Mouse (Mus musculus) neural tube, embryonic 15.5 days (tissue): ENCODE data around the gene Slc38a6. TPM values are rescaled to one million over a fixed set of nuclear protein-coding genes. Genes with fewer than 3 reads are reported as not detected.

Source experiments
- ATAC-seq: fragments of 200-750 bp; cut with Nextera tagmentation; 2 replicates; pipeline ENCODE4 v1.8.0; 2017; ENCODE audit warnings: mild to moderate bottlenecking, moderate TSS enrichment, moderate library complexity; ENCODE audit not compliant: low FRiP score
- H3K27ac ChIP-seq: fragments of 300-500 bp; sonication (generic); replicated peaks from 2 replicates; pipeline ENCODE4 v1.5.1; 2015; ENCODE audit warnings: mild to moderate bottlenecking, inconsistent platforms
- H3K27me3 ChIP-seq: fragments of 300-500 bp; sonication (generic); replicated peaks from 2 replicates; pipeline ENCODE4 v1.6.1; 2015; ENCODE audit warnings: inconsistent platforms
- H3K36me3 ChIP-seq: fragments of 300-500 bp; sonication (generic); 2 replicates; pipeline ENCODE4 v1.6.1; 2015; ENCODE audit warnings: inconsistent platforms
- H3K4me1 ChIP-seq: fragments of 300-500 bp; sonication (generic); 2 replicates; pipeline ENCODE4 v1.6.1; 2015; ENCODE audit warnings: inconsistent platforms
- H3K4me2 ChIP-seq: fragments of 300-500 bp; sonication (generic); 2 replicates; pipeline ENCODE4 v1.6.1; 2015; ENCODE audit warnings: inconsistent platforms, mild to moderate bottlenecking, moderate library complexity
- H3K4me3 ChIP-seq: fragments of 300-500 bp; sonication (generic); replicated peaks from 2 replicates; pipeline ENCODE4 v1.5.1; 2015; ENCODE audit warnings: mild to moderate bottlenecking, inconsistent platforms
- H3K9ac ChIP-seq: fragments of 300-500 bp; sonication (generic); replicated peaks from 2 replicates; pipeline ENCODE4 v1.6.1; 2015; ENCODE audit warnings: mild to moderate bottlenecking, inconsistent platforms
- H3K9me3 ChIP-seq: fragments of 300-500 bp; sonication (generic); replicated peaks from 2 replicates; pipeline ENCODE4 v1.6.1; 2016; ENCODE audit warnings: inconsistent platforms
- WGBS: fragments of 180-500 bp; shearing (Covaris S2); methylation state at CpG from one replicate; pipeline ENCODE4 v1.1.7; 2015; ENCODE audit warnings: mixed read lengths; 5-methylcytosine and 5-hydroxymethylcytosine counted together
- polyA plus RNA-seq: library from polyadenylated mRNA; unstranded; fragments of >200 nt; fragmentation: Nextera tagmentation; extraction: Ambion mirVana; gene quantifications from 2 replicates; pipeline ENCODE4 v1.2.1, GENCODE M21; 2015

Slc38a6 gene
- polyA plus RNA-seq, 1 experiment from 2014 or later, result 11.3 TPM

DNA sequence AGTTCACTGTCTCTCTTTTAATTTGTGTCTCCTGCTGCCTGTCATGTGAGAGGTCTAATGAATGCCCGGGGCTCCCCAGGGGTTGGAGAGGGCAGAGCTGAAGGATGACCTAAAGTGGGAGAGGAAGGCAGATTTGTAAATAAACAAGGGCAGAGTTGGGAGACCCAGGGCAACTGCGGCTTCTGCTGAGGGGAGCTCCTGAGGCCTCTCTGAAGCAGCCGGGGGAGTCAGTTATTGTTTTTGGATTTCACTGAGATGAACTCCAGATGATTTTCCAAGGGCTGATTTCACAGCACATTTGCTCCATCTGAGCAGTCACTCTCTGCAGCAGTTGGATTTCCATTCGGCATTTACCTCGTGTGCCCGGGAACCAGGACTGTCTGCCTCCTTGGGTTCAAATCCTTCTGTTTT lies 107.3 kb downstream of the Slc38a6 start:
- no peak for ATAC-seq
- Histone ChIP-seq H3K4me2 (no peak overlapping the region), H3K4me1 (0 out of 2 replicates have a peak, but pooled peaks cover 4% of the 10 kb centered on the region), H3K27ac (no peak overlapping the region), H3K9me3 (no peaks in the 10 kb centered on the region), H3K9ac (no peak overlapping the region), H3K36me3 (no peaks in the 10 kb centered on the region), H3K27me3 (no peaks in the 10 kb centered on the region), H3K4me3 (no peak overlapping the region)
- 49% methylated on average over 6 of the region's 6 CpGs for WGBS

- WGBS, result 88% methylated on average over 5 of the region's 5 CpGs
- Histone ChIP-seq H3K4me1 (0 out of 2 replicates have a peak, but pooled peaks cover 4% of the 10 kb centered on the region), H3K9me3 (no peaks in the 10 kb centered on the region)
Observed at GRCm38 (mm10) chr12:73394571-73394970, 108.0 kb downstream of the Slc38a6 start.

GRCm38 (mm10) chr12:73399426-73399825 lies 112.8 kb downstream of the Slc38a6 start:
- WGBS, result 55% methylated on average over 4 of the region's 4 CpGs
- Histone ChIP-seq H3K4me2 (no peak overlapping the region), H3K9me3 (no peaks in the 10 kb centered on the region), H3K27me3 (no peaks in the 10 kb centered on the region), H3K4me3 (no peak overlapping the region), H3K36me3 (no peaks in the 10 kb centered on the region), H3K9ac (no peak overlapping the region), H3K4me1 (no peaks in the 10 kb centered on the region), H3K27ac (no peak overlapping the region)
- ATAC-seq, result no peak

More at GRCm38 (mm10) chr12:73394571-73394970, 108.0 kb downstream of the Slc38a6 start:
- Histone ChIP-seq H3K9ac (no peak overlapping the region), H3K36me3 (no peaks in the 10 kb centered on the region), H3K27ac (no peak overlapping the region), H3K4me3 (no peak overlapping the region), H3K27me3 (no peaks in the 10 kb centered on the region), H3K4me2 (no peak overlapping the region)
- ATAC-seq, result no peak

DNA sequence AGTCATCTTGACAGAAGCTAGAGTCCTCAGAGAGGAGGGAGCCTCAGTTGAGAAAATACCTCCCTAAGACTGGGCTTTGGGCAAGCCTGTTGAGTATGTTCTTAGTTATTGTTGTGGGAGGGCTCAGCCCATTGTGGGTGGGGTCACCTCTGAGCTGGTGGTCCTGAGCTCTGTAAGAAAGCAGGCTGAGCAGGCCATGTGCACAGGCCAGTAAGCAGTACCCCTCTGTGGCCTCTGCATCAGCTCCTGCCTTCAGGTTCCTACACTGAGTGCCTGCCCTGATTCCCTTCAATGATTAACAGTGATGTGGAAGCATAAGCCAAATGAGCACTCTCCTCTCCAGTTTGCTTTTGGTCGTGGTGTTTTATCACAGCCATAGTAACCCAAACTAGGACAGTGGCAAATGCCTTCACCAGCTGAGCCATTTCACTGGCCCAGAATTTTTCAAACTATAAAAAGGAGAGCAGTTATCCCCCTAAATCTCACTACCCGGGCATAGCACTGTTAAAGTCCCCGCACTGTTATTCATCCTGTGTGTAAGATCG lies 114.0 kb downstream of the Slc38a6 start:
- Histone ChIP-seq H3K9ac (no peak overlapping the region), H3K27me3 (no peaks in the 10 kb centered on the region), H3K27ac (no peak overlapping the region), H3K36me3 (no peaks in the 10 kb centered on the region), H3K4me1 (0 out of 2 replicates have a peak, but pooled peaks cover under 1% of the 10 kb centered on the region), H3K4me2 (no peak overlapping the region), H3K4me3 (no peak overlapping the region), H3K9me3 (no peaks in the 10 kb centered on the region)
- 77% methylated on average over 4 of the region's 4 CpGs for WGBS
- ATAC-seq, result no peak

GRCm38 (mm10) chr12:73401520-73402130 lies 115.0 kb downstream of the Slc38a6 start:
- Histone ChIP-seq H3K27me3 (no peaks in the 10 kb centered on the region), H3K36me3 (no peaks in the 10 kb centered on the region), H3K9me3 (no peaks in the 10 kb centered on the region), H3K27ac (no peak overlapping the region), H3K4me3 (no peak overlapping the region), H3K4me1 (0 out of 2 replicates have a peak, but pooled peaks cover 4% of the 10 kb centered on the region), H3K4me2 (no peak overlapping the region), H3K9ac (no peak overlapping the region)
- no peak for ATAC-seq
- WGBS, result 84% methylated on average over 3 of the region's 3 CpGs

DNA sequence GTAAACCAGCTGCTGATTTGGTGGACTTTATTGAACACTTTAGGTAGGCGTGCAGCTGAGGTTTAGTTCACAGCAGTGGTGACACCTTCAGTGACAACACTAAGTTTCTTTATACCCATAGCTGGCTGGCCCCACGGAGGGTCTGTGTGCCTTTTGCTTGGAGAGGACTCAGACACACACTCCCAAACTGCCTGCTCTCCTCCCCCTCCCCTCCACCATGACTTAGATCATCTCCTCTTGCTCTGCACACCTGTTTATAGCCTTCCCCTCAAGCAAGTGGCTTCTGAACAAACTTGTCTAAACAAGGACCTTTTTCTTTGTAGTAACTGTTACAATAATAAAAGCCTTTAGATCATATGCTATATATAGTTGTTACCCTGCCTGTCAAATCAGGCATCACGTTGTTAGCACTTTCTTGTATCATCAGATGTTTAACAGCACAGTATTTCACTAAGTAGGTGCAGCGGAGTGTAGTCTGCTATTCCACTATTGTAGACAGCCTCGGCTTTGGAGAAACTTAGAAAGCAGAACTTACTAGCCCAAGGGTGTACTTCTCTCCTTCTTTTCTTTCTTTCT lies 115.6 kb downstream of the Slc38a6 start:
- no peaks in the 10 kb centered on the region for H3K27me3 ChIP-seq
- H3K4me3 ChIP-seq, result no peak overlapping the region
- no peak overlapping the region for H3K4me2 ChIP-seq
- H3K36me3 ChIP-seq, result no peaks in the 10 kb centered on the region
- no peak overlapping the region for H3K9ac ChIP-seq
- no peak for ATAC-seq
- H3K9me3 ChIP-seq, result no peaks in the 10 kb centered on the region
- 82% methylated on average over 5 of the region's 5 CpGs for WGBS
- no peak overlapping the region for H3K27ac ChIP-seq
- 0 out of 2 replicates have a peak, but pooled peaks cover 4% of the 10 kb centered on the region for H3K4me1 ChIP-seq

DNA sequence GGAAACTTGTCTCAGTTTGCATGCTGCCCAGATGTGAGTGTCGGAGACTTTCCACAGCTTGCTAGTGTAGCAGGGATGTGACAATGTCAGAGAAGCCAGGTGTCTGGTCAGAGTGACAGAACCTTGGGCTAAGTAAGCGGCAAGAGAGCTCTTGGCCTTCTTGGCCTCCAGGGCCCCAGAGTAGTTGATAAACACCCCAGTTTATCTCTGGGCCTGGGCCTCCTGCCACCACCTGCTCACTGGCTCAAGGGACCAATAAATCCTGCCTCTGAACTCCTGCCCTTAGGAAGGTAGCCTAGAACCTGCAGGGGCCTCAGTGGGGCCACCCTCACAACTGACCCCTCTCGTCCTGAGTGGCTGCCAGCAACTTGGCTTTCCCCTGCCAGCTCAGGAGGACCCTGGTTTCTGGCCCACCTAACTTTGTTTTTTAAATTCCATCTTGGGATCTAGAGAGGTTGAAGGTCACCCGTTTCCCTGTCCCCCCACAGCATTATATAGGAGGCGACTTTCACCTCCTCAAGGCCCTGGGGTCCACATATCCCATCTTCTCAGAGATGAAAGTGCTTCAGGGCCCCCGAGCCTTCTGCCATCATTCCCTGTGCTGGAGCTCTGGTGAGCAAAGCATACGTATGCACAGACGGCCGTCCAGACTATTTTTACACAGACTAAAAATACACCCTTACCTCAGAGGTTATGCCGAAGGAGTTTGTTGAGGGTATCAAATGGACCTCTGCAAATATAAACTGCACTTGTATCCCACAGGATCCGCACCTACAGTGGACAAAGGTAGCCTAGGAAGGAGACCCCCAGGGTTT lies 116.5 kb downstream of the Slc38a6 start:
- 0 out of 2 replicates have a peak, but pooled peaks cover 4% of the 10 kb centered on the region for H3K4me1 ChIP-seq
- H3K9me3 ChIP-seq, result no peaks in the 10 kb centered on the region
- H3K9ac ChIP-seq, result no peak overlapping the region
- WGBS, result 91% methylated on average over 11 of the region's 11 CpGs
- no peak overlapping the region for H3K4me3 ChIP-seq
- no peaks in the 10 kb centered on the region for H3K36me3 ChIP-seq
- no peak overlapping the region for H3K4me2 ChIP-seq
- H3K27ac ChIP-seq, result no peak overlapping the region
- no peaks in the 10 kb centered on the region for H3K27me3 ChIP-seq
- ATAC-seq, result no peak

Other genes with a start within 250 kb of the Slc38a6 start
- 2.8 and 6.8 TPM in 2 replicates for gene Six1, start 232.9 kb upstream of the Slc38a6 start, polyA plus RNA-seq
- 0.54 and 1.3 TPM in 2 replicates for gene Six4, start 173.3 kb upstream of the Slc38a6 start, polyA plus RNA-seq
- gene Mnat1, start 163.1 kb upstream of the Slc38a6 start, polyA plus RNA-seq, result 17.0 and 21.4 TPM in 2 replicates
- gene Trmt5, start 69 bp upstream of the Slc38a6 start, polyA plus RNA-seq, result 15.3 and 16.6 TPM in 2 replicates